Mouse (Mus musculus): Measurements from ENCODE around the gene Shmt2.

Gene Shmt2

DNA sequence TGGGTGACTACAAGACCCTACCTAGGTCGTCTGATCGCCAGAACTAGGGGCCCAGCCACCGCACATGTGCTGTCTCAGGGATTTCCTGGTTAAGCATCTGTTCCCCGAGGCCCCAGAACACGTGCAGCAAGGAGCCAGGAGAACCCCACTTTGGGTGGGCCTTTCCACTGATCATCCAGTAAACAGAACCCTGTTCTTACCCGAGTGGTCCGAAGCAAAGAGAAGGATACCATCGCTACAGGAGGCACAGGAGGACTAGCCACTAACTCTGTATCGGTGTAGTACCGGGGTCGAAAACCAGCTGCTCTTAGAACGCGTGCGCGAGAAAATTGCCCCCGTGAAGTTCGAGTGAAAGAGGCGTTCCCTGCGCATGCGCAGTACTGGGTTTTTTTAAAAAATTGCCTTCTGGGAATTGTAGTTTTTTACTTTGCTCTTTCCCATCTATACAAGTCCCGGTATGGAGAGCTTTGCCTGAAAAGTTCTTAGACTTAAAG, at the start of gene Shmt2:
Shmt2 (minus strand) TSS at position 357 of the 494 bp plus-strand sequence.
- peak; percentile 84 for DNase-seq

DNA sequence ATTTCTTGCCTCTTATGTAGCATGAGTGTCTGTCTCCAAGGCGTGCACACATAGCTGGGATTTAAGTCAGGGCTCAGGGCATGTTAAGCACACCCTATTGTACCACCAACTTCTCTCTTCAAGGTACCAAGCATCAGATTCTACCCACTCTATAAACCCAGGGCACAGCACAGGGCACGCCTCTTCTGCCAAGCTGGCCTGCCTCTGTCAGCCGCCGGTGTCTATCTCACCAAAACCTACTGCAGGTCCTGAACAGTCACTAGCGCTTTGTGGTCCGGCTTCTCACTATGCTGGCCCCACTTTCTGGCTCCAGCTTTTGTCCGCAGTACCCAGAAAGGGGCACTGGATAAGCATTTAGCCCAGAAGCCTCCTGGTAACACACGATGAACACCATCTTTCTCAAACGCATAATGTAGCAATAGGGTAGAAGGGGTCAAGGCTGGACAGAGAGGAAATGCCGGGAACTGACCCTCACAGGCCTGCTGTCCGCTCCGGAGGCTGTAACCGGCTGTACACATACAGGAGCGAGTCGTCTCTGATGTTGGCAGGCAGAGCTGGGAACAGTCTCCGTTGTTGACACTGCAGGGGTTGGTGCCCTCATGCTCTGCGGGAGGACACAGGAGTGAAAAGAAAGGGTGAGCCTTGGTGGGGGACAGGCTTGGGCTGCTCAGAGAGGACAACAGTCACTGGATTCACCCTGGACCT, 48.8 kb upstream of the Shmt2 start:
- DNase-seq: no peak

DNA sequence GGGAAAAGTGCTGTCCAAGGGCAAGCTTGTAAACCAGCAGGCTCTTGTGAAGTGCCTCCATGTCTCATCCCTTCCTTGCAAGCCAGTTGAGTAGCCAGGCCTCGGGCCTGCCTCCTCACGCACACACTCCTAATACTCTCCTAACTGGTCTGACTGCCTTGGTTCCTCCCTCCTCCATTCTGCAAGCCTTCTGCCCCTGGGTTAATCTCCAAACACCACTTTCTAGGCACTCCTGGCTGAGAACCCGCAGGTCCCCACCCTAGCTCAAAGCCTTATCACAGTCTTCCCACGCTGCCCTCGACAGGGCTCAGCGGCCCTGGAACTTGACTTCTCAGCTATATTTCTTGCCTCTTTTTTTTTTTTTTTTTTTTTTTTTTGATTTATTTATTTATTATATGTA, 48.1 kb upstream of the Shmt2 start:
- DNase-seq: no peak

DNA sequence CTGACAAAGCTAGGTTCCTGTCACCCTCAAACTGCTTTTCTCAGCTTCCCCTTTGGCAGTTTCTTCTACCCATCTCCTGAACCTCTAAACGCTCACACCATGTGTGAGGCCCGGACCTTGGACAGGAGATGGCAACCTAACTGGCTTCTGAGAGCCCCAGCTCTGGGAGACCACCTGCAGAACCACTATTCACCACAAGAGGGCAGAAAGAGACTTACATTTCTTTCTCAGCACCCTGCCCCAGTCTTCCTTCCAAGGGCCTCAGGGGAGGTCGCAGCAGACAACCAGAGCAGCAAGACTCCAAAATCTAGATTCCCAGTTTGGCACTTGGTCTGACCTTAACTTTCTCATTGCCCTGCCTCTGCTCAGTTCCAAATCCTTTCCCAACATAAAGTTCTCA, 47.2 kb upstream of the Shmt2 start:
- peak; percentile 73 for DNase-seq

DNA sequence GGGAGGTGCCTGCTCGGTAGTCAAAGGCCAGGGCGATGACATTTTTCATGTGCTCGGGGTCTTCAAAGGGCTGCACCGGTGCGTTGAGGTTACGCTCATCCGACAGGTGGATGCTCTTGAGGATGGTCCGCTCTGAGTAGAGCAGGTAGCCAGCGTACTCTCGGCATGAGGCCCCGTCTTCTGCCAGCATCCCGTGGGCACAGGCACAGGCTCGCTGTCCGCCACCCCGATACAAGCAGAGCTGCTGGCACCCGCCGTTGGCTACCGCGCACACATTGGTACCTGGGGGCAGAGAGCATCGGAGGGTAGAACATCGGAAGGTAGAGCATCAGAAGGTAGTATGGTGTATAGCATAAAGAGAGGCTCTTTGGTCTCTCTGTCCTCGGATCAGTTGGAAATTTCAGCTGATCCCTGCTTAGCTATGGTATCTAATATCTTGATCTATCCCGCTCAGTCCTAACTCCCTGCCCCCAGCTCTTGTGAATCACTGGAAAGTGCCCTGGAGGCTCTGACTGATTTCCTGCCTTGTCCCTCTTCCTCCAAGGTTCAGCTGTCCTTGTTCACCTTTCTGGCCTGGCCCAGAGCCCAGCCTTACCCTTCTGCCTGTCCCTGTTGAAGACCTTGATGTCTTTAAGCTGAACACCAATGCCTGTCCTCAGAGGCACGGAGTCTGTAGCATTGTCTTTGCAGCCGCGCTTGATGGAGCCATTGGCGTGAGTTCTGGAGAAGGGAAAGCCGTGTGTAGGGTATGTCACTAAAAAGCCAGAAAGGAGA, 44.5 kb upstream of the Shmt2 start:
- DNase-seq: no peak

DNA sequence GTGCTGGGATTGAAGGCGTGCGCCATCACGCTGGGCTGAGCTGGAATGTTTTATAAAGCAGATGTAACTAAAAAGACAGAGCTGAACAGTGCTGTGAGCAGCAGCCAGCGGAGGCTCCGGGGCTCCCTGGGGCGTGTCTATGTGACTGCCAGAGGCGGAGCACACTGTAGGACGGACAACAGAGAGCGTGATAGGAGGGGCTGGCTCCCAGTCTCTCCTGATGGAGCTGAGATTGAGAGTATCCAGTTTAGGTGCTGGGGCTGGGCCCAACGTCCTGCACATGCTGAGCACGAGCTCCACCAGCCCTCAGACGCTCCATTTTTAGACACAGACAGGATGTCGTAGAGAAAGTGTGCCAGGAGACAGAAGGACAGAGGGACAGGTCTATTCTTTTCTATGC, 42.1 kb upstream of the Shmt2 start:
- no peak for DNase-seq

DNA sequence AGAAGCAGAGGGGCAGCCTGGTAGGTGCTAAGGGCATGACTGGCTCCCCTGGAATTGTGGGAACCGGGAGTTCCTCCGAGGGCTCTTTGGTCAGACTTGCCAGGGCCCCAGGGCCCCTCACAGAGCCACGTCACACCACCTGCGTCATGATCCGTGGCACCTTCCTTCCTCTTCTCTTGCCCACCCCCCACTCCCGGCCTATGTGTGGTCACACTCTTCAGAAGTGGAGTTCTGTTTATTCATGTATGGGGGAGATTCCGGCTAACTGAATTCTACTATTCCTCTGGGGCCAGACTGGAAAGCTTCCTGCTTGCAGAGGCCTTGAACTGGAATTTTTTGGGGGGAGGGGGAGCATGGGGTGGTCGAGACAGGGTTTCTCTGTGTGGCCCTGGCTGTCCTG, 41.6 kb upstream of the Shmt2 start:
- no peak for DNase-seq

DNA sequence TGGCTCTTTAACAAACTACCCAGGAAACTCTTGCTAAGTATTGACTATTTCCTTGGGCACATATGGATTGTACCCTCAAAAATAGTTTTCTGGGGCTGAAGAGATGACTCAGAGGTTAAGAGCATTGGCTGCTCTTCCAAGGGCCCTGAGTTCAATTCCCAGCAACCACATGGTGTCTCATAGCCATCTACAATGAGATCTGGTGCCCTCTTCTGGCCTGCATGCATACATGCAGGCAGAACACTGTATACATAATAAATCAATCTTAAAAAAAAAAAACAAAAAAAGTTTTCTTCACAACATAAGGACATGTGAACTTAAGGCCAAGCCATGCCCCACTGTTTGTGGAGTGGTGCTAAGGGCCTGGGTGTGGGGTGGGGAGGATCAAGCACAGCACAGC, 38.9 kb upstream of the Shmt2 start:
- no peak for DNase-seq

DNA sequence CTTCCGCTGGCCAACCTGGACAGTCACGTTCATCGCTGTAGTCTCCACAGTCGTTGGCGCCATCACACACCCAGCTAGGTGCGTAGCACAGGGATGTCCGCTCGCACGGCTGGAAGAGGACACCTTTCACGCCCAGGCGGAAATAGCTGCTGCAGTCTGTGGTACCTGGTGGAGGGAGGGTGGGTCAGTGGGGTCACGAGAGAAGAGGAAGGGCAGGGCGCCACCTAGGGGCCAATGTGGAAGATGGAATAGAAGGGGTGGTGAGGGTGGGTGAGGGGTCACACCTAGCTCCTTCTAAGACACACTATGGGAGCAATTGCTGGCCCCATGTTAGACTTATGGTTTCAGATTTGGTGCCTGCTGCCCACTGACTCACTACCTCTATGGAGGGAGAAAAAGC, 35.2 kb upstream of the Shmt2 start:
- no peak for DNase-seq

DNA sequence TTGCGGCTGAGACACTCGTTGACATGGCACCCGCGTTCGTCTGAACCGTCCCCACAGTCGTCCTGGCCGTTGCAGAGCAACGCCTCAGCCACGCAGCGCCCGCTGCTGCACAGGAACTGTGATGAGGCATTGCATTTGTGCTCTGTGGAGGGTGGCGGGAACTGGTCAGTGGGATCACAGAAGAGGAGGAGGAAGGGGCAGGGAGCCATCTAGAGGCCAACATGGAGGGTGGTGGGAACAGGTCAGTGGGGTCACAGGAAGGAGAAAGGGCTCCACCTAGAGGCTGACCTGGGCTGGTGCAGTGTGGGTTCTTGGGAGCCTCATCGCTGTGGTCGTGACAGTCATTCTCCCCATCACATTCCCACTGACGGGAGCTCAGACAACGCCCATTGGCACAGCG, 33.5 kb upstream of the Shmt2 start:
- DNase-seq: no peak

DNA sequence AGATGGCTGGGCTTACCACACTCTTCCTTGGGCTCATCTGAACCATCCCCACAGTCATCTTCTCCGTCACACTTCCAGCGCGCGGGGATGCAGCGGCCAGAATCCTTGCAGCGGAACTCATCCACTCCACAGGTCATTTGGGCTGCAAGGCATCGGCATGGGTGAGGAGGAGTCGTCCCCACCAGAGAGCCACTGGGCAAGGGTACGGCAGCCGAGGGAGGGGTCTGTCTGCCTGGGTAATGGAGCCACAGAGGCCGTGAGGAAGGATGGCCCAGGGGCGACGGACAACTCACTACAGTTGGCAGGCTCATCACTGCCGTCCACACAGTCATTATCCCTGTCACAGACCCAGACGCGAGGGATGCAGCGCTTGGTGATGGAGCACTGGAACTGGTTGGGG, 27.6 kb upstream of the Shmt2 start:
- no peak for DNase-seq

DNA sequence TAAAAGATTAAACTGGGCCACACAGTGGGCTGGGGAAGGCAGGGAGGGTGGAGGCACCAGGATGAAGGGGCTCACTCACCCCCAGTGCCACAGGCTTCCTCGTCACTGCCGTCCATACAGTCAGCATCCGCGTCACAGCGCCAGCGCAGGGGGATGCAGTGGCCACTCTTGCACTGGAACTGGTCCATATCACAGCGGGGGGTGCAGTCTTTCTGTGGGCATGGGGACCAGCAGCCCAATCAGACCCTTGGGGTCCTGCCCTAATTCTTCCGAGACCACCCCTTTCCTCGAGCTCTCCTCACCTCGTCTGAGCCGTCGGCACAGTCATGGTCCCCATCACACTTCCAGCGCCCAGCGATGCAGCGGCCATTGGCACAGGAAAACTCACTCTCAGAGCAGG, 26.0 kb upstream of the Shmt2 start:
- peak; percentile 33 for DNase-seq

DNA sequence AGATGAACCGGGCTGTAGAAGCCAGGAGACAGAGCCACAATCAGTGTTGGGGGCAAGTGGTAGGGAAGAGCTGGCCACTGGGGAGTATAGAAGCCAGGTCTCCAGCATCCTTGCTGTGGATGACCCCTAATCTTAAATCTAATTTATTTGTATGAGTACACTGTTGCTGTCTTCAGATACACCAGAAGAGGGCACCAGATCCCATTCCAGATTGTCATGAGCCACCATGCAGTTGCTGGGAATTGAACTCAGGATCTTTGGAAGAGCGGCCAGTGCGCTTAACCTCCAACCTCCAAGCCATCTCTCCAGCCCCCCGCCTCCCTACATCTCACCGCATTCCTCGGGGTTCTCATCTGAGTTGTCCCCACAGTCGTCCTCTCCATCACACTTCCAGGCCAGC, 24.3 kb upstream of the Shmt2 start:
- DNase-seq: no peak

DNA sequence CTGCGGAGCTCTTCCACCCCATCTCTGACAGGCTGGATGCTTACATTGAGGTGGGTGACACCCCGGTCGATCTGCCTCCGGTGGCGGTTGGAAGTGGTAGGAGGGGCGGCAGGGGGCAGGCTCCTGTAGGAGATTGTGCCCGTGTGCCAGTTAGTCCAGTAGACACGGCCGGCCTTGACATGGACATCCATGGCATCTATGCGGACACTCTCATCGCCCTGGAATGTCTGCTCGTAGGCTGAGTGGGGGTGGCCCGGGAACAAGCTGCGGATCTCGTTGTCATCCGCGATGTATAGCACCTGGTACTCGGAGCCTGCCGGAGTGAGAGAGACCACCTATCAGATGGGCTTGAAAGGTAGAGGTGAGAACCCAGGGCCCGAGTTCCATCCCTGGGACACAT, 22.1 kb upstream of the Shmt2 start:
- no peak for DNase-seq

DNA sequence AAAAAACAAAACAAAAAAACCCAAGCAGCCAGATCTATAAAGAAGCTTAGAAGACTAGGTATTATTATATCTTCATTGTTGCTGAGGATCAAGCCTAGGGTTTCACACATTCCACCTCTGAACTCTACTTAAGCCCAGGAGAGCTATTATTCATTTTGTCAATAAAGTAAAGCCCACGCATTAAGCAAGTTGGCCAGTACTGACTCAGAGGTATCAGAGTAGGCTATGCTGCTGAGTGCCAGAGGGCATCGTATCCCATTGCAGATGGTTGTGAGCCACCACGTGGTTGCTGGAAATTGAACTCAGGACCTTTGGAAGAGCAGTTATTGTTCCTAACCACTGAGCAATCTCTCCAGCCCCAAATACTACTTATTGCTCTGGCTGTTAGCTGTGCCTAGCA, 21.7 kb upstream of the Shmt2 start:
- DNase-seq: no peak

DNA sequence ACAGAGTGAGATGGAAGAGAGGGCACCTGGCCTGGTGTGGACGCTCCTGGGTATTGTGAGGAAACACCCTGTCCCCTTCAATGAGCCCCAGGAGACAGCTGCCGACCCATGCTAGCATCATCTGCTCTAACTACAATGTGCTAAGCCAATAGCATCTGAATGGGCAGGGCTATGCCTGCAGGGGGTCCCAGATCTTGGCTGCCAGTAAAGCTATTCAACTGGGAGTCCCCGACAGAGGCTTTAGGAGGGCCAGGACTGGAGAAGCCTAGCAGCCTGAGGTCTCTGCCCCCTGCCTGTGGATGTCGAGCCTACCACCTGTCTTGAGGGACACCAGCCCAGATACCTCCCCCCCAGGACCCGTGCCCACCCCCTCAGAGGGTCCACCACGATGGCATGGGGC, 20.5 kb upstream of the Shmt2 start:
- DNase-seq: peak; percentile 74

DNA sequence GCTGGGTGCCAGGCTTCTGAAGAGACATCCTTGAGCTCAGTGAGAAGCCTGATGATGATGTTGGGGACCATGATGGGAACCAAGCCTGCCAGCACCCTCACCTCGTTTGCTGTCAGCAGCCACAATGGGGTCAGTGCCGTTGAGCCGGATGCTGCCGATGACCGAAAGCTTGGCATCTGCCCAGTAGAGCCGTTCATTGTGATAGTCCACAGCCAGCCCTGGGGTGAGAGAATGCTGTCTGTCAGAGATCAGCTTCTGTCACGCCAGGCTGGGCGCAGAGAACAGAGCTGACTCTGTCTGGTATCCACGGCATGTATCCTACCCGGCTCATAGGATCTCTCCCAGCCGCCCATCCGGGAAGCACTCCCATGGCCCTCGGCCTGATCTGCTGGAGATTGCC, 19.8 kb upstream of the Shmt2 start:
- DNase-seq: peak; percentile 74

DNA sequence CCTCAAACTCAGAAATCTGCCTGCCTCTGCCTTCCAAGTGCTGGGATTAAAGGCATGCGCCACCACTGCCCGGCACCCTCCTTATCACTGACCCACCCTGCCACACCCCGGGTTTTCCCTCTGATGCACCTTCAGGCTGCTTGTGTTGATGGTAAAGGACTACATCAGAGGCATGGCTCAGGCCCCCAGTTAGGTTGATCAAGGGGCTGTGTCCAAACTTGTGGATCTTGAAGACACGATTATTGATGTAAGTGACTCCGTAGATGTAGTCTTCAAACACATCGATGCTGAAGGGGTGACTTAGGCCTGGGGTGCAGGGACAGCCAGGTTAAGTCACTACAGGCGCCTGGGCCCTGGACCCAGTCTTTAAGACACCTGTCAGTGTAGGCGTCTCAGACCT, 19.3 kb upstream of the Shmt2 start:
- DNase-seq: no peak

DNA sequence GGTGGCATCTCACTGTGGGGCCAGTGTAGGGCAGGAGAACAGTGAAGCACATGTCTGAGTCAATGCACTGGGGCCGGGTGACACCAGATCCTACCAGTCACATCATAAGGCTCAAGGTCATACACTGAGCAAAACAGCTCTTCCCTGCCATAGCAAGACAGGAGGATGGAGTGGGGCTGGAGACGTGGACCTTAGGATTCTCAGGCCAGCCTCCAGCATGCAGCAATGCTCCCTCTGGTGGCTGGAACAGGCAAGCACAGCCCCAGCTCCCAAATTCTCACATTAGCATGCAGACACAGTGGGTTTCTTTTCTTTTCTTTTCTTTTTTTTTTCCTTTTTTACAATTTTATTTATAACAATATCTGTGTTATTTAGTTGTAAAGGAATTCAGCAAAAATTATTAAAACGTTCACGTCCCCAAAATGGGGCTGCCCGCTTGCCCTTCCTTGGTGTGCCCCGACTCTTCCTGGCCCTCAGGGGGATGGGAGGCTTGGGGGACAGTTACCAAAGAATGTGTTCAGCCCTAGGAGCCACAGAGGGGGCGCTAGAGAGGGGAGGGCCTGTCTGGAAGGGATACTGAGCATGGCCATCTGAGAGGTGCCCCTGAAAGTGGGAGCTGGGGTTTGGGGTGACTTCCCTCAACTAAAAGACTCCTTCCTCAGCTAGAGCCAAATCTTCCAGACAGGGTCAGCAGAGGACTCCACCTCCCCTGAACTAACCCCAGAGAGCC, 15.8 kb upstream of the Shmt2 start:
- DNase-seq: peak; percentile 84

DNA sequence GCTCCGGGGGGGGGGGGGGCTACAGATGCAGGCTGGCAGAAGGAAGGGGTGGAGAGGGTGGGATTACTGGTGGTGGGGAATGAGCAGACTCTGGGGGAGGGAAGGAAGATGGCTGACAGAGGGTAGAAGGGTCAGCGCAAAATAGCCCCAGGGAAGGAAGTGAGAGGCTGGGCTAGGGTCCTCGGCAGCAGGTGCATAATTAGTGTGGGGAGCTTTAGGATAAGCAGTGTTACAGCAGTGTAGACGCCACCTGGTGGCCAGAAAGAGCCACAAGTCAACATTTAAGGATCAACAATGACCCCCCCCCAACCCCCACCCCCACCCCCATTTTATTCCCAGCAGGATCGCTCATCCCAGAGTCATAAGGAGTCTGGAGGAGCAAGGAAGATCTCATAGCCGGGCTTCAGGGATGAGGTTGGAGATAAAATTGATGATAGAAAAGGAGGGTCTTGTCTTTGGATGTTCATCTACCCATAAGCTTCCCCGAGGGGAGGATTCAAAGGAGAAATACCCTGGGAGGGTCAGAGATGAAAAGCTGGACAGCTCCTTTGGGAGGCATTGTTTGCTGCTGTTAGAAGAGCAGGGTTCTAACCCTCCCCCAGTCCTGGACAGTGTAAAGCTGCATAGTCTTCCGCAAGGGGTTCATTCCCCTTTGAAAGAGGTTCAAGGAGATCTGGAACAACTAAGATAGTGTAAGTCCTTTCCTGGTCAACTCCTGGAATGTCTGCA, 14.5 kb upstream of the Shmt2 start:
- DNase-seq: no peak

DNA sequence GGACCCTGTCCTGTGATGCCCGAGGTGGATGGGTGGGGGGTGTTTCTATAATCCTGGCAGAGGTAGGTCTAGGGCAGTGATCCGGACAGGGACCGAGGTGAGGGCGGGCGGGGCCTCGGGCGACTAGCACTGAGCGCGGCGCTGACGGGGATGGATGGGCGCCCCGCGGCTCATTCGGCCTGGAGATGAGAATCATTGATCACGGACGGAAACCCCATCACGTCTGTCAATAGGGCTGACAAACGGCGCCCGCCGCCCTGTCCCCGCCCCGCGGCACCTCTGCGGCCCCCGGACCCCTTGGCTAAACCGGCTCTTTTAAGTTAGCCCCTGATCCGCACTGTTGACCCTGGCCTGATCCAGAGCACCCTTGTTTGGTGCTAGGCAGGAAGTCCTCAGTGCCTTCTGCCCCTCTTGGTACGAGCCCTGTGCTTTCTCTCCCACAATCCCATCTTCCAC, 12.7 kb upstream of the Shmt2 start:
- DNase-seq: no peak

DNA sequence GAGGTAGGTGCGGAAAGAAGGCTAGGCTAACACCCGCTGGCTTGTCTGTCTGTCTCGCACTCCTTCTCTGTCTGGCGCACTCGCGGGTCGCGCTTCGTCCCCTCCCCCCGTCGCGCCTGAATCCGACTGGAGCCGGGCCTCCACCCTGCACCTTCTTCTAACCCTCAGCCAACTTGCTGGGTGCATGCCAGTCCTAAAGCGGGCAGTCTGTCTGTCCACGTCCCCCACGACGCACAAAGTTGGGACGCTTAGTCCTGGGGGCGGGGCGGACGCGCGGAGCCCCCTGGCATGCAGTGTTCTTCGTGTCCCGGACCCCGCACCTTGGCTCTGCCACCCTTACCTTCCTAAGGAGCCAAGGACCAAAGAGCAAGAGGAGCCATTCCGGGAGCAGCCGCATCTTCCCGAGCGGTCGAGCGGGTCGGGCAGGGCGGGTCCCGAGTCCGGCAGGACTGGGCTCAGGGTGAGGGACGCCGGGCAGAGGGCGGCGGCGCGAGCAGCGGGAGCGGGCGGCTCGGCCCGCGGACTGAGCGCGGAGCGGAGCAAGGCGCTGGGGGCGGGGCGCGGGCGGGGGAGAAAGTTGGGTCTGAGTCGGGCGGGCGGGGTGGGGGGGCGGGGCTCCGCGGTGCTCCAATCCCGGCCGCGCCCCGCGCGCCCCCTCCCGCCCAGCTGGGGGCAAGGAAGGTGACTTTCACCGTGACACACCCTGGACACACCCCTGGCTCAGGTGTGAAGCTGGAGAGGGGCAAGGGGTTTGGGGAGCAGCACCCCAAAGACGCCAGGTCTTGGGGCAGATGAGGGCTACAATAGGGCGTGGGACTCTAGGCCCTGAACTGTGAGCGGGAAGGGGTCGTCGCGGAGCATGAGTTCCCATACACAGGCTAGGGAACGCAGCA, 12.0 kb upstream of the Shmt2 start, which contains the start of gene Nxph4:
Nxph4 (minus strand) TSS at position 524 of the 893 bp plus-strand sequence.
- DNase-seq: no peak

All from cerebellum, adult 11-12 months (tissue).